ENCODE assay signal across 8 mouse cellular contexts in genomic region chr1:171269848-171270572, GRCm38 (mm10). TPM values are rescaled to one million over a fixed set of nuclear protein-coding genes. Genes with fewer than 3 reads are reported as not detected.
DNase-seq lines count a peak whose midpoint lies in the region; ATAC-seq and TF ChIP-seq lines count a peak whose summit lies in the region.

B4galt3 (plus strand) TSS chr1:171270328.

- H3K36me3 ChIP-seq in heart, embryonic 10.5 days: peaks cover 33% of the 10 kb centered on the region
- H3K36me3 ChIP-seq in kidney, embryonic 14.5 days (ENCODE audit: control insufficient read depth, insufficient read depth, low read length): peaks cover 28% of the 10 kb centered on the region
- H3K36me3 ChIP-seq in limb, embryonic 14.5 days (ENCODE audit: control insufficient read depth, insufficient read depth, low read length): peaks cover 28% of the 10 kb centered on the region
- peaks cover 19% of the 10 kb centered on the region for H3K36me3 ChIP-seq in midbrain, embryonic 16.5 days (ENCODE audit: control insufficient read depth, insufficient read depth, low read length)
- H3K36me3 ChIP-seq in spleen, adult 2 months (ENCODE audit: control insufficient read depth, insufficient read depth, low read length): peaks cover 7% of the 10 kb centered on the region

- peak; percentile 96 for ATAC-seq in kidney, embryonic 14.5 days (ENCODE audit: low FRiP score, low TSS enrichment)
- peak; percentile 96 for ATAC-seq in limb, embryonic 14.5 days (ENCODE audit: low FRiP score, low read depth)
- peak; percentile 95 for ATAC-seq in midbrain, embryonic 16.5 days

- peak within 1 kb of the TSS; percentile 71 for H3K4me3 ChIP-seq in bone marrow macrophage, adult 2 months (ENCODE audit: insufficient read depth, low read length)
- H3K4me3 ChIP-seq in embryonic fibroblast, embryonic 13.5 days (ENCODE audit: insufficient read depth, low read length): peak within 1 kb of the TSS; percentile 89
- peak within 1 kb of the TSS; percentile 86 for H3K4me3 ChIP-seq in heart, embryonic 10.5 days
- H3K4me3 ChIP-seq in kidney, embryonic 14.5 days (ENCODE audit: low read length): peak within 1 kb of the TSS; percentile 87
- H3K4me3 ChIP-seq in limb, embryonic 14.5 days (replicated peaks; ENCODE audit: low read length): peak within 1 kb of the TSS; percentile 88
- H3K4me3 ChIP-seq in midbrain, embryonic 16.5 days (ENCODE audit: low read depth, low read length): peak within 1 kb of the TSS; percentile 83
- H3K4me3 ChIP-seq in spleen, adult 2 months (ENCODE audit: extremely low read depth, insufficient read depth, insufficient read length): peak within 1 kb of the TSS; percentile 97

- peak within 1 kb of the TSS; percentile 80 for H3K9ac ChIP-seq in kidney, embryonic 14.5 days (ENCODE audit: low read depth, low read length)
- peak within 1 kb of the TSS; percentile 77 for H3K9ac ChIP-seq in limb, embryonic 14.5 days (ENCODE audit: low read depth, low read length, severe bottlenecking)
- peak within 1 kb of the TSS; percentile 82 for H3K9ac ChIP-seq in midbrain, embryonic 16.5 days (ENCODE audit: low read depth, low read length)

- DNase-seq in A20 (ENCODE audit: low read depth, low spot score): peak; percentile 93
- peak; percentile 97 for DNase-seq in heart, embryonic 10.5 days (ENCODE audit: low spot score)
- peak; percentile 89 for DNase-seq in limb, embryonic 14.5 days (ENCODE audit: low spot score)
- DNase-seq in spleen, adult 2 months (ENCODE audit: low read depth in 1 of 2, low spot score in 2 of 2): peak; percentile 77 to 97

- peak within 1 kb of the TSS; percentile 91 for H3K4me2 ChIP-seq in kidney, embryonic 14.5 days (replicated peaks; ENCODE audit: low read depth, low read length)
- peak within 1 kb of the TSS; percentile 96 for H3K4me2 ChIP-seq in limb, embryonic 14.5 days (replicated peaks; ENCODE audit: low read depth, low read length, severe bottlenecking)
- H3K4me2 ChIP-seq in midbrain, embryonic 16.5 days (ENCODE audit: low read length): peak within 1 kb of the TSS; percentile 75

- TF ChIP-seq POLR2A in bone marrow macrophage, adult 2 months (IDR thresholded peaks at IDR 0.05; ENCODE audit: borderline replicate concordance, low read depth, low read length): peak; percentile 68
- TF ChIP-seq POLR2A in embryonic fibroblast, embryonic 13.5 days (IDR thresholded peaks at IDR 0.05; ENCODE audit: low read depth, low read length): peak; percentile 95
- TF ChIP-seq POLR2A in limb, embryonic 14.5 days (IDR thresholded peaks at IDR 0.05; ENCODE audit: borderline replicate concordance, extremely low read depth, insufficient read depth, insufficient read length): peak; percentile 98; the same call in 1 of the 2 replicates
- TF ChIP-seq POLR2A in spleen, adult 2 months (IDR thresholded peaks at IDR 0.05; ENCODE audit: low read depth, low read length): peak; percentile 98

- H3K4me1 ChIP-seq in bone marrow macrophage, adult 2 months (ENCODE audit: control insufficient read depth, insufficient read depth, low read length): peaks cover 31% of the 10 kb centered on the region
- H3K4me1 ChIP-seq in embryonic fibroblast, embryonic 13.5 days (ENCODE audit: control insufficient read depth, insufficient read depth, low read length): 0 out of 2 replicates have a peak, but pooled peaks cover 3% of the 10 kb centered on the region
- H3K4me1 ChIP-seq in heart, embryonic 10.5 days: peaks cover 21% of the 10 kb centered on the region
- H3K4me1 ChIP-seq in kidney, embryonic 14.5 days (ENCODE audit: control insufficient read depth, insufficient read depth, low read length): peaks cover 9% of the 10 kb centered on the region
- H3K4me1 ChIP-seq in limb, embryonic 14.5 days (ENCODE audit: control insufficient read depth, insufficient read depth, low read length): peaks cover 13% of the 10 kb centered on the region
- peaks cover 17% of the 10 kb centered on the region for H3K4me1 ChIP-seq in midbrain, embryonic 16.5 days (ENCODE audit: control insufficient read depth, insufficient read depth, low read length)
- H3K4me1 ChIP-seq in spleen, adult 2 months (ENCODE audit: control insufficient read depth, insufficient read depth, insufficient read length): peaks cover 13% of the 10 kb centered on the region; the same call in 1 of the 2 replicates

- WGBS in heart, embryonic 10.5 days: 3% methylated on average over 36 of the region's 36 CpGs
- WGBS in kidney, embryonic 14.5 days: 4% methylated on average over 36 of the region's 36 CpGs
- 4% methylated on average over 36 of the region's 36 CpGs for WGBS in limb, embryonic 14.5 days
- WGBS in midbrain, embryonic 16.5 days: 4% methylated on average over 36 of the region's 36 CpGs
- WGBS in spleen, adult 2 months: 5% methylated on average over 36 of the region's 36 CpGs

- 0 out of 2 replicates have a peak within 1 kb of the TSS, but pooled peaks have one; percentile 7 for H3K27ac ChIP-seq in bone marrow macrophage, adult 2 months (ENCODE audit: insufficient read depth, low read depth, low read length)
- H3K27ac ChIP-seq in embryonic fibroblast, embryonic 13.5 days (ENCODE audit: insufficient read depth, low read length): no peak within 1 kb of the TSS
- H3K27ac ChIP-seq in heart, embryonic 10.5 days: peak within 1 kb of the TSS; percentile 92
- H3K27ac ChIP-seq in kidney, embryonic 14.5 days (ENCODE audit: low read depth, low read length): peak within 1 kb of the TSS; percentile 55
- H3K27ac ChIP-seq in limb, embryonic 14.5 days (replicated peaks; ENCODE audit: low read depth, low read length): peak within 1 kb of the TSS; percentile 26
- peak within 1 kb of the TSS; percentile 70 for H3K27ac ChIP-seq in midbrain, embryonic 16.5 days (ENCODE audit: low read length)
- peak within 1 kb of the TSS; percentile 79 for H3K27ac ChIP-seq in spleen, adult 2 months (ENCODE audit: insufficient read depth, low read length)

- no peaks in the 10 kb centered on the region for H3K27me3 ChIP-seq in heart, embryonic 10.5 days (ENCODE audit: insufficient read depth, poor library complexity, severe bottlenecking)
- no peaks in the 10 kb centered on the region for H3K27me3 ChIP-seq in kidney, embryonic 14.5 days (ENCODE audit: control insufficient read depth, insufficient read depth, low read length)
- H3K27me3 ChIP-seq in limb, embryonic 14.5 days (ENCODE audit: control insufficient read depth, insufficient read depth, low read length): no peaks in the 10 kb centered on the region
- no peaks in the 10 kb centered on the region for H3K27me3 ChIP-seq in midbrain, embryonic 16.5 days (ENCODE audit: control insufficient read depth, insufficient read depth, low read depth, low read length)
- no peaks in the 10 kb centered on the region for H3K27me3 ChIP-seq in spleen, adult 2 months (ENCODE audit: control insufficient read depth, insufficient read depth, low read length)

- H3K9me3 ChIP-seq in heart, embryonic 10.5 days: no peaks in the 10 kb centered on the region
- H3K9me3 ChIP-seq in kidney, embryonic 14.5 days (ENCODE audit: control insufficient read depth, low read length): no peaks in the 10 kb centered on the region
- H3K9me3 ChIP-seq in limb, embryonic 14.5 days (ENCODE audit: control insufficient read depth, low read length): no peaks in the 10 kb centered on the region
- no peaks in the 10 kb centered on the region for H3K9me3 ChIP-seq in midbrain, embryonic 16.5 days (replicated peaks; ENCODE audit: control insufficient read depth, low read length, poor library complexity, severe bottlenecking)

- TF ChIP-seq CTCF in bone marrow macrophage, adult 2 months (IDR thresholded peaks at IDR 0.05; ENCODE audit: low read depth, low read length): no peak
- TF ChIP-seq CTCF in embryonic fibroblast, embryonic 13.5 days (IDR thresholded peaks at IDR 0.05; ENCODE audit: borderline replicate concordance, insufficient read depth, low read length): no peak
- TF ChIP-seq CTCF in spleen, adult 2 months (IDR thresholded peaks at IDR 0.05; ENCODE audit: extremely low read depth, insufficient read depth, insufficient read length, insufficient replicate concordance): no peak

RNA-seq across cellular contexts. Expression of gene B4galt3, which starts in this region (rescaled TPM):
- 40.4 and 46.1 TPM in 2 replicates for polyA plus RNA-seq in bone marrow macrophage, adult 2 months (2012; ENCODE audit: insufficient read depth, insufficient read length, missing spikeins)
- polyA plus RNA-seq in embryonic fibroblast, embryonic 13.5 days (2011; ENCODE audit: insufficient read length, low read depth, missing spikeins): 53.2 and 55.1 TPM in 2 replicates
- 53.3 and 62.4 TPM in 2 replicates for polyA plus RNA-seq in heart, embryonic 10.5 days (2016; fragmentation: Nextera tagmentation; extraction: Ambion mirVana)
- 69.9 and 79.2 TPM in 2 replicates for polyA plus RNA-seq in kidney, embryonic 14.5 days (2014; fragmentation: Nextera tagmentation; extraction: Ambion mirVana)
- 87.2 and 111 TPM in 2 replicates for polyA plus RNA-seq in limb, embryonic 14.5 days (2012; rRNA removed)
- polyA plus RNA-seq in limb, embryonic 14.5 days (2014; fragmentation: Nextera tagmentation; extraction: Ambion mirVana): 68.7 and 72.5 TPM in 2 replicates
- polyA plus RNA-seq in midbrain, embryonic 16.5 days (2015; fragmentation: Nextera tagmentation; extraction: Ambion mirVana): 113 and 115 TPM in 2 replicates
- 59.5 and 67.8 TPM in 2 replicates for polyA plus RNA-seq in spleen, adult 2 months (2012; rRNA removed)
